Comparison of ENCODE assay signal across 20 mouse cellular contexts in the genomic region with DNA sequence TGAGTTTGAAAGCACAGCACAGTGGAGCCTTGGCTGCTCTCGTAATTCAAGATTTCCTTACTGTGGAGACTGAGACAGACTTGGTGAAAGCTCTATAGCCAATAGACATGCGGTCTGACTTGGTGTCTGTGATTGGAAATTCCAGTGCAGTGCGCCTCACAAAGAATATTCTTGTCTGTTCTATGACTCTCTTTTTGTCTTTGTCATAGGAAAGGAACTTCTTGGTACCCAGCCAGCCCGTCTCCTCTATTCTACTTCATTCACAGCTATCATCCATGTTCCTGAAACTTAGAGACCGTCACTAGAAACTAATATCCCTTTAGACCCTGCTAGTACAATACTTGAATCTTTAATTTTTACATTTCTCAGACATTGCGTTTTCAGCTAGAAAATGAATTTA.
DNase-seq lines count a peak whose midpoint lies in the region; ATAC-seq and TF ChIP-seq lines count a peak whose summit lies in the region.
"Had no signal": no experiment of that assay in that cellular context is flagged by ENCODE, and none has a peak within 500 bp of the region (broad histone marks: within the 10 kb centered on the region; RNA-seq: fewer than 3 reads in every experiment).

No protein-coding gene starts in this region.

- no peak overlapping the region for H3K27ac ChIP-seq in heart, embryonic 11.5 days (ENCODE audit: low read depth, low read length)
- 0 out of 2 replicates have a peak overlapping the region, but pooled peaks have one; percentile 11 for H3K27ac ChIP-seq in left cerebral cortex, adult 2 months
- peak overlapping the region; percentile 58; the same call in 1 of the 2 replicates for H3K27ac ChIP-seq in embryonic fibroblast, embryonic 13.5 days (ENCODE audit: insufficient read depth, low read length)
- H3K27ac ChIP-seq: embryonic facial prominence, embryonic 10.5 days; forebrain, embryonic 10.5 days; heart, embryonic 10.5 days; intestine, embryonic 15.5 days had no signal

- no peaks in the 10 kb centered on the region for H3K27me3 ChIP-seq in heart, embryonic 11.5 days (ENCODE audit: control insufficient read depth, insufficient read depth, low read length)
- H3K27me3 ChIP-seq: intestine, embryonic 15.5 days; Patski had no signal

- no peaks in the 10 kb centered on the region for H3K36me3 ChIP-seq in heart, embryonic 11.5 days (ENCODE audit: control insufficient read depth, insufficient read depth, low read length)
- H3K36me3 ChIP-seq: embryonic facial prominence, embryonic 10.5 days; forebrain, embryonic 10.5 days; heart, embryonic 10.5 days; intestine, embryonic 15.5 days had no signal

- no peak for TF ChIP-seq CTCF in left cerebral cortex, adult 2 months (IDR thresholded peaks at IDR 0.05)
- TF ChIP-seq CTCF in embryonic fibroblast, embryonic 13.5 days (IDR thresholded peaks at IDR 0.05; ENCODE audit: borderline replicate concordance, insufficient read depth, low read length), result no peak

- WGBS in heart, embryonic 11.5 days (ENCODE audit: insufficient replicate concordance), result 80% methylated on average over 6 of the region's 6 CpGs

- no peak for TF ChIP-seq POLR2A in embryonic fibroblast, embryonic 13.5 days (IDR thresholded peaks at IDR 0.05; ENCODE audit: low read depth, low read length)

- H3K9ac ChIP-seq in heart, embryonic 11.5 days (ENCODE audit: low read depth, low read length), result no peak overlapping the region
- H3K9ac ChIP-seq: intestine, embryonic 15.5 days had no signal

- no peaks in the 10 kb centered on the region for H3K9me3 ChIP-seq in heart, embryonic 11.5 days (replicated peaks; ENCODE audit: control insufficient read depth, low read length)
- H3K9me3 ChIP-seq: embryonic facial prominence, embryonic 10.5 days; forebrain, embryonic 10.5 days; heart, embryonic 10.5 days; intestine, embryonic 15.5 days had no signal

- H3K4me2 ChIP-seq in heart, embryonic 11.5 days, result no peak overlapping the region
- H3K4me2 ChIP-seq: intestine, embryonic 15.5 days had no signal

- no peak overlapping the region for H3K4me3 ChIP-seq in heart, embryonic 11.5 days (ENCODE audit: low read depth, low read length)
- no peak overlapping the region for H3K4me3 ChIP-seq in left cerebral cortex, adult 2 months
- no peak overlapping the region for H3K4me3 ChIP-seq in embryonic fibroblast, embryonic 13.5 days (ENCODE audit: insufficient read depth, low read length)
- H3K4me3 ChIP-seq: embryonic facial prominence, embryonic 10.5 days; erythroblast, embryonic 14.5 days; forebrain, embryonic 10.5 days; heart, embryonic 10.5 days; intestine, embryonic 15.5 days had no signal

- intact Hi-C loops in heart, postnatal 10 days (cut with DNase I), result no loop called here
- intact Hi-C loops in left cerebral cortex, adult 2 months (cut with DNase I), result loop anchor here (5.0 kb wide), 1 partner anchor 214 kb away; no protein-coding TSS in a partner anchor
- intact Hi-C loops in left cerebral cortex, postnatal 36 days (cut with DNase I), result no loop called here

- ATAC-seq in frontal cortex, adult (ENCODE audit: low TSS enrichment), result 0 out of 2 replicates have a peak, but pooled peaks have one; percentile 15
- ATAC-seq in heart, embryonic 11.5 days (replicated peaks; ENCODE audit: insufficient number of reproducible peaks, low FRiP score, low TSS enrichment), result no peak
- ATAC-seq: activated CD4-positive, CD25-positive, alpha-beta regulatory T cell, adult 4 months; forebrain, embryonic 14.5 days; intestine, embryonic 15.5 days; Patski had no signal

- peaks cover 14% of the 10 kb centered on the region for H3K4me1 ChIP-seq in heart, embryonic 11.5 days (ENCODE audit: control insufficient read depth, insufficient read depth, low read length)
- H3K4me1 ChIP-seq in embryonic fibroblast, embryonic 13.5 days (ENCODE audit: control insufficient read depth, insufficient read depth, low read length), result peaks cover 9% of the 10 kb centered on the region

- no peak for DNase-seq in frontal cortex, postnatal 36 days (ENCODE audit: low spot score in 2 of 2)
- DNase-seq in heart, postnatal 10 days, result peak; percentile 49 to 56
- DNase-seq in left cerebral cortex, adult 2 months (ENCODE audit: extremely low spot score in 1 of 2, low spot score in 2 of 2), result no peak
- no peak for DNase-seq in left cerebral cortex, postnatal 36 days (ENCODE audit: low spot score in 2 of 2)
- DNase-seq: adrenal gland, postnatal 14 days; cerebellum, adult 11-12 months; cerebellum, adult 9-11 months; gastrocnemius, postnatal 10 days; kidney, adult 2 months had no signal

Comparison
In these comparisons a context has a peak if more than half of its experiments do, and no peak if none do; other contexts are left out.
1. DNase-seq: peak in heart, postnatal 10 days (2 of 2); none in frontal cortex, postnatal 36 days (0 of 2), left cerebral cortex, adult 2 months (0 of 2) and left cerebral cortex, postnatal 36 days (0 of 2).